Mouse (Mus musculus) C2C12 (cell line): Measurements from ENCODE around the gene Ap4m1.

Source experiments
- CEBPB ChIP-seq: IDR thresholded peaks from one replicate; pipeline ENCODE4 v1.6.1; 2011; ENCODE audit warnings: low read depth, mild to moderate bottlenecking, control low read depth, moderate library complexity
- CTCF ChIP-seq: IDR thresholded peaks from one replicate; pipeline ENCODE4 v1.5.1; 2011; ENCODE audit not compliant: control insufficient read depth, insufficient read depth, insufficient read length

DNA sequence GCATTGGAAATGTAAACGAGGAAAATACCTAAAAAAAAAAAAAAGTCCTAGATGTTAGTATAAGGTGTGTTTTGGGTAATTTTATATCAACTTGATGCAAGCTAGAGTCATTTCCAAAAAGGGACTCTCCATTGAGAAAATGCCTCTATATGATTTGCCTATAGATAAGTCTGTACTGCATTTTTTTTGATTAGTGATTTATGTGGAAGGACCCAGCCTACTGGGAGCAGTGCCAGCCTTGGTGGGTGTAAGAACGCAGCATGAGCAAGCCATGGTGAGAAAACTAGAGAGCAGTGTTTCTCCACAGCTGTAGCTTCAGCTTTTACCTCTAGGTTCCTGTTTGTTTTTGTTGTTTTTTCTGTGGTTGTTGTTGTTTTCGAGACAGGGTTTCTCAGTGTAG, 51.5 kb downstream of the Ap4m1 start:
- TF ChIP-seq CTCF (no peak), CEBPB (no peak)
